ENCODE assay signal across 19 mouse cellular contexts in the genomic region with DNA sequence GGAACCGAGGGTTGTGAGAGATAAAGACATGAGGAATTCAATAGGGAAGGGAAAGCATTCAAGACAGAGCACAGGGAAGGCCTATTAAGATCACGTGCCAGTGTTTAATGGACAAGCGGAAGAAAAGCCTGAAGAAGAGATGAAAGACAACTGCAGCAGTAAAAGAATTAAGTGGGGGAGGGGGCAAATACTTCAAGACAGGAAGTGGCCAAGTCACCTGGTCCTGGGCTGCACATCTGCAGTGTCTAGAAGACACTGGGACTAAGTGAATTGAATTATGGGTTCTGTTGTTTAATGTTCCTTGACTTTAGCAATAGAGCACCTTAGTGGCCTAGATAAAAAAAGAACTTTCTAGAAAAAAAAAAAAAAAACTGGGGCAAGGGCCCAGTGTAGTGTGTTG.
A peak's percentile ranks its signal among the peaks of the same experiment; 100 is the strongest.
DNase-seq lines count a peak whose midpoint lies in the region; ATAC-seq lines count a peak whose summit lies in the region.
"Had no signal": no experiment of that assay in that cellular context is flagged by ENCODE, and none has a peak within 500 bp of the region (broad histone marks: within the 10 kb centered on the region; RNA-seq: fewer than 3 reads in every experiment).

No protein-coding gene starts in this region.

- peak; percentile 50 for DNase-seq in thymus, postnatal 0 days (ENCODE audit: low spot score)
- DNase-seq in thymus, postnatal 36 days = no peak
- DNase-seq in CD4-positive, CD25-positive, alpha-beta regulatory T cell, adult 2 months (ENCODE audit: low read depth, low spot score) = peak; percentile 65
- peak; percentile 64 for DNase-seq in naive thymus-derived CD4-positive, alpha-beta T cell, adult 2 months (ENCODE audit: low read depth)
- no peak for DNase-seq in MN1 (ENCODE audit: low spot score)
- no peak for DNase-seq in right cerebral cortex, postnatal 25 days
- DNase-seq in left cerebral cortex, adult 9 months (ENCODE audit: low spot score in 2 of 2) = no peak
- DNase-seq: adrenal gland, postnatal 10 days; B cell, adult 2 months; cerebellum, adult 11 months; cerebellum, adult 2 months; cerebellum, postnatal 10 days; cerebellum, postnatal 36 days; embryo, embryonic 11 days; gastrocnemius, postnatal 10 days; kidney, adult 11 months had no signal

- peak; percentile 44 for ATAC-seq in activated CD4-positive, CD25-positive, alpha-beta regulatory T cell, adult 4 months
- ATAC-seq: forebrain, embryonic 16.5 days; hindbrain, embryonic 16.5 days had no signal

Comparison
In these comparisons a context has a peak if more than half of its experiments do, and no peak if none do; other contexts are left out.
1. DNase-seq: peak in thymus, postnatal 0 days (single experiment), CD4-positive, CD25-positive, alpha-beta regulatory T cell, adult 2 months (single experiment) and naive thymus-derived CD4-positive, alpha-beta T cell, adult 2 months (single experiment); none in thymus, postnatal 36 days (0 of 2), MN1 (single experiment), right cerebral cortex, postnatal 25 days (single experiment) and left cerebral cortex, adult 9 months (0 of 2).